Mouse (Mus musculus): Measurements from ENCODE around the gene Tmem232.

DNA sequence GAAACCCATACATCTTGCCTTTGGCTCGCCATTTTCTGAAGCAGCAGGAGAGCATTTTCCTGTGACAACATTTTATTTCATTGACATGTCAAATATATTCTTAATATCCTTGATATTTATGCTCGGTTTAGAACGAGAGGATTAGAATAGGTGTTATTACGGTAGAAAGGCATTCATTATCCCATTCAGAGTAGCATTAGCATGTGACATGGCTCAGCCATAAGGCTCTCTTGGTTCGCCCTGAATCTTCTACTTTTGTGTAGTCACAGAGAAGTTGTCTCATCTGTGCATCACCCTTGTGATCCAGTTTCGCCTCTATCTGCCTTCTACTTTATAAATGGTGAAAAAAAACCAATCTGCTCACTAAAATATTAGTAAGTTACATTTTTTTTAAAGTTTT lies 220.0 kb downstream of the Tmem232 start:
- TF ChIP-seq POLR2A (IDR thresholded peaks at IDR 0.05; ENCODE audit: low read depth, low read length) (no peak), CTCF (IDR thresholded peaks at IDR 0.05; ENCODE audit: borderline replicate concordance, insufficient read depth, low read length) (no peak)
